Mouse (Mus musculus): Measurements from ENCODE around the gene Plcb4. TPM values are rescaled to one million over a fixed set of nuclear protein-coding genes. Genes with fewer than 3 reads are reported as not detected.

The Plcb4 gene
- polyA plus RNA-seq, 1 experiment from 2014 or later = 12.4 TPM

DNA sequence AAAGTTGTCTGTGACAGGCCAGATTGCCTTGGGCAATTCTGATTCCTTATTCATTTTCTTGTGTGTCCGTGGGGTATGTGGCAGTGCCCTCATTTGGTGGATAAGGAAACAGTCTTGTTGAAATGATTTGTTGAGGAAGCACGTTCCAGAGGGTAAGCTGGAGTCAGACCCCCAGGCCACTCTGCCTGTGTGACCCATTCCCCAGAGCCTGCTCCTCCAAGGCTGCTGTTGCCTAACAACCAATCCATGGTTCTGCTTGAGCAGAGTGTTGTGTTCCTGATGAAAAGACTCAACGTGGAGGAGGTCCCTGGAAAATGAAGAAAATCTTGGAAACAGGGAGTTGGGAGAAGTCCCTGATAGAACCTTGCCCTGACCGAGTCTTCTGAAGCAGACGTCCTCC lies 18.8 kb downstream of the Plcb4 start:
- Histone ChIP-seq H3K36me3 (ENCODE audit: control insufficient read depth, insufficient read depth, low read length) (no peaks in the 10 kb centered on the region), H3K9ac (ENCODE audit: low read length) (no peak overlapping the region), H3K27me3 (ENCODE audit: control insufficient read depth, insufficient read depth, low read length) (no peaks in the 10 kb centered on the region), H3K4me3 (ENCODE audit: low read depth, low read length) (no peak overlapping the region), H3K27ac (replicated peaks; ENCODE audit: low read depth, low read length) (no peak overlapping the region), H3K4me1 (ENCODE audit: control insufficient read depth, insufficient read depth, low read length) (no peaks in the 10 kb centered on the region), H3K9me3 (ENCODE audit: control insufficient read depth, low read length) (no peaks in the 10 kb centered on the region), H3K4me2 (ENCODE audit: low read depth, severe bottlenecking) (no peak overlapping the region)
- WGBS = 54% methylated on average over 5 of the region's 5 CpGs
- no peak for ATAC-seq (ENCODE audit: insufficient number of reproducible peaks, low FRiP score, low TSS enrichment, low read depth)
- no peak for DNase-seq (ENCODE audit: low spot score)

DNA sequence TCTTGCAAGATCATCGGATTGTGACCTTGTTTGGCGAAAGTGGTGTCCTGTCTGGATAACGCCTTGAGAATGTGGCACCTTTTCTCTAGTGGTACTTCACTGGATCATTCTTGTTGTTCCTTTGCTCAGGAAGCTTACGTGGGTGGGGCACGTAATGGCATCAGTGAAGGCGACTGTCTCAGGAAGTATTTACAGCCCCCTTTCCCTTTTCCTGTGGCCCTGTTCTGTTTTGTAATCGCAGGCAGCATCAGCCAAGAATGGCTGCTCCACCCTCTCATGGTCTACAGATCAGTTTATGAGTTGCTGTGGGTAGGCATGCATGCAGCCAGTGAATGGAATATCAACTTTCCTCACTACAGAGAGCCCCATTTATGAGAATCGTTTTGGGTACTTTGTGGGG lies 21.2 kb downstream of the Plcb4 start:
- no peaks in the 10 kb centered on the region for H3K9me3 ChIP-seq (ENCODE audit: control insufficient read depth, low read length)

DNA sequence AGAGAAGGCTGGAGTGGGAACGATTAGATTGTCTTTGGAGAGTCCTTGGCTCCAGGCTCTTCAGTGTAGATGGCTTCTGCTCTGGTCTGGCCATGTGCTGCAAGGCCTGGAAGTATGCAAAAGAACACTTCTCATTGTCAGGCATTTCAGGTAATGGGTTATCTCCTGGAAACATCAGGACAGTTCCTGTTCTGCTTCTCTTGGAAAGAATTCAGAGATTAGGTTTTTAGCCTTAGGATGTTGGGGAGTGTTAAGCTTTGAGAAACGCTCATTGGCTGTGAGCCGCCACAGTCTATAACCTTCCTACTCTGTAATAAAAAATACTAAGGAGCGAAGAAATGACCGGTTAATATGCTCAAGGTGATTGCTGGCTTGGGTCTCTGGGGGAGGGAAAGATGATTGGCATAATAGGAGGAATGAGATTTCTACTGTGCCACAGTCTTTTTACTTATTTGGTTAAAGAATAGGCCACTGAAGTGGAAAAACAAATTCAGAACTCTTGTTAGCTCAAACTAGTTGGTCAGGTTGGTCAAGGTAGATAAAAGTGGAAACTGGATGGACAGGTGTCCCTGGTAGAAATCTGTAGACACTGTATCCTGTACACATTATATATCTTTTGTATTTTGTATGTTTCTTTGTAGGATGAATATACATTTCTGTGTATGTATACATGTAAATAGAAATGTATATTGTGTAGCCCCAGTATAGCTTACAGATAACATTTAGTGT lies 21.8 kb downstream of the Plcb4 start:
- ATAC-seq (ENCODE audit: insufficient number of reproducible peaks, low FRiP score, low TSS enrichment, low read depth) = no peak

More for the DNA sequence above, 21.2 kb downstream of the Plcb4 start:
- Histone ChIP-seq H3K4me3 (ENCODE audit: low read depth, low read length) (no peak overlapping the region), H3K27ac (replicated peaks; ENCODE audit: low read depth, low read length) (no peak overlapping the region), H3K27me3 (ENCODE audit: control insufficient read depth, insufficient read depth, low read length) (no peaks in the 10 kb centered on the region), H3K9ac (ENCODE audit: low read length) (no peak overlapping the region), H3K4me1 (ENCODE audit: control insufficient read depth, insufficient read depth, low read length) (no peaks in the 10 kb centered on the region), H3K4me2 (ENCODE audit: low read depth, severe bottlenecking) (no peak overlapping the region), H3K36me3 (ENCODE audit: control insufficient read depth, insufficient read depth, low read length) (no peaks in the 10 kb centered on the region)
- no peak for DNase-seq (ENCODE audit: low spot score)
- ATAC-seq (ENCODE audit: insufficient number of reproducible peaks, low FRiP score, low TSS enrichment, low read depth) = no peak
- WGBS = 82% methylated on average over 8 of the region's 8 CpGs

DNA sequence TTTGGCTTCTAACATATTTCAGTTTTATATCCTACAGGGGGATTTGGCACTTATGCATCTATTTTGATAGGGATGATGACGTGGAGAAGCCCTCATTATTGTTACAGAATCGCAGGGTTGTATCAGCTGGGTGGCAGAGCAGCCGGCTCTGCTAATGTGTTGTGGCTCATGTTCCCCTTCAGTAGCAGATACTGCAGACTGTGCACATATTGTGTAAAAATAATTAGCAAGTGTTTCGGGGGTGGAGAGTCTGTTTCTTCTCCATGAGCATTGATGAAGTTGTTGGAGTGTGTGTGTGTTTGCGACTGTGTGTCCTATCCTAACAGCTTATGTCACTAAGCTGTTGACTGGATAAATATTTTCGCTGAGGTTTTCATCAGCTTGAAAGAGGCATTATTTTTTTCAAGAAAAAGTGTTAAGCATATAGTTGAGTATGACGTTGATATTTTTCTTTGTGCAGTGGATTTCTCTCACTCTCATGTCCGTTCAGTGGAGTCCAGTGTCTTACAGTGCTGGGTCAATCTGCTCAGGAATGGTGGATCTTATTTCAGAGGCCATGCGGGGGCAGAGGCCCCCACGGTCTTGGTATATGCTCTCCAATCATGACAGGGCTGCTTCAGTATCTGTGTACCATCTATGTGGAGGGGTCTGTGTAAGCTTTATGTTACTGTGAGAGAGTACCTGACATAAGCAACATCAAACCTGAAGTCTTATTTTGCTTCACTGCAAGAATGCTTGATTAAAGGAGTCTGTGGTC lies 25.1 kb downstream of the Plcb4 start:
- no peaks in the 10 kb centered on the region for H3K9me3 ChIP-seq (ENCODE audit: control insufficient read depth, low read length)
- H3K4me3 ChIP-seq (ENCODE audit: low read depth, low read length) = no peak overlapping the region
- no peak overlapping the region for H3K9ac ChIP-seq (ENCODE audit: low read length)
- H3K27me3 ChIP-seq (ENCODE audit: control insufficient read depth, insufficient read depth, low read length) = no peaks in the 10 kb centered on the region
- no peak overlapping the region for H3K27ac ChIP-seq (replicated peaks; ENCODE audit: low read depth, low read length)
- H3K36me3 ChIP-seq (ENCODE audit: control insufficient read depth, insufficient read depth, low read length) = no peaks in the 10 kb centered on the region
- ATAC-seq (ENCODE audit: insufficient number of reproducible peaks, low FRiP score, low TSS enrichment, low read depth) (no peak), DNase-seq (ENCODE audit: low spot score) (no peak)
- WGBS = 87% methylated on average over 10 of the region's 10 CpGs
- H3K4me1 ChIP-seq (ENCODE audit: control insufficient read depth, insufficient read depth, low read length) = no peaks in the 10 kb centered on the region
- no peak overlapping the region for H3K4me2 ChIP-seq (ENCODE audit: low read depth, severe bottlenecking)

More for the DNA sequence above, 21.8 kb downstream of the Plcb4 start:
- Histone ChIP-seq H3K27ac (replicated peaks; ENCODE audit: low read depth, low read length) (no peak overlapping the region), H3K9me3 (ENCODE audit: control insufficient read depth, low read length) (no peaks in the 10 kb centered on the region), H3K4me1 (ENCODE audit: control insufficient read depth, insufficient read depth, low read length) (no peaks in the 10 kb centered on the region), H3K4me3 (ENCODE audit: low read depth, low read length) (no peak overlapping the region), H3K36me3 (ENCODE audit: control insufficient read depth, insufficient read depth, low read length) (no peaks in the 10 kb centered on the region), H3K4me2 (ENCODE audit: low read depth, severe bottlenecking) (no peak overlapping the region), H3K27me3 (ENCODE audit: control insufficient read depth, insufficient read depth, low read length) (no peaks in the 10 kb centered on the region), H3K9ac (ENCODE audit: low read length) (no peak overlapping the region)
- no peak for DNase-seq (ENCODE audit: low spot score)
- WGBS = 90% methylated on average over 5 of the region's 5 CpGs

DNA sequence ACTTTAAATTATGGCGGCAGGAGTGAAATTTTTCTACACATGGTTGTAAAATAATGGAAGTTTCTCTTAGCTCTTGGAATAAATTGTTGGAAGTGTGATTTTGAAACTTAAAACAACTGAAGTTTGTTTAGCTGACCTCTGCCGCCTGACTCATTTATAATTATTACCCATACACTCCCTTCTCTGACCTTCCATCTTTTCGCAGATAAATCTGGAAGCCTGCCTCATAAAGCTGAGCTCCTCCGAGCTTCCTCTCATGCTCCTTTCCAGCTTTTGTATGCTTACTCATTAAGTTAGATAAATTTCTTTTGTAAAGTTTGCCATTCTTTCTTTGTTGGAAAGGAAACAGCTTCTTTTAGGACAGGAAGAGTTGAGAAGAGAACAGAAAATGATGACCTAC lies 27.9 kb downstream of the Plcb4 start:
- H3K27ac ChIP-seq (replicated peaks; ENCODE audit: low read depth, low read length) = no peak overlapping the region
- no peaks in the 10 kb centered on the region for H3K9me3 ChIP-seq (ENCODE audit: control insufficient read depth, low read length)
- no peak overlapping the region for H3K9ac ChIP-seq (ENCODE audit: low read length)
- DNase-seq (ENCODE audit: low spot score) (no peak), ATAC-seq (ENCODE audit: insufficient number of reproducible peaks, low FRiP score, low TSS enrichment, low read depth) (no peak)
- no peaks in the 10 kb centered on the region for H3K27me3 ChIP-seq (ENCODE audit: control insufficient read depth, insufficient read depth, low read length)
- H3K4me3 ChIP-seq (ENCODE audit: low read depth, low read length) = no peak overlapping the region
- 85% methylated on average over 4 of the region's 4 CpGs for WGBS
- no peaks in the 10 kb centered on the region for H3K36me3 ChIP-seq (ENCODE audit: control insufficient read depth, insufficient read depth, low read length)
- H3K4me1 ChIP-seq (ENCODE audit: control insufficient read depth, insufficient read depth, low read length) = no peaks in the 10 kb centered on the region
- H3K4me2 ChIP-seq (ENCODE audit: low read depth, severe bottlenecking) = no peak overlapping the region

DNA sequence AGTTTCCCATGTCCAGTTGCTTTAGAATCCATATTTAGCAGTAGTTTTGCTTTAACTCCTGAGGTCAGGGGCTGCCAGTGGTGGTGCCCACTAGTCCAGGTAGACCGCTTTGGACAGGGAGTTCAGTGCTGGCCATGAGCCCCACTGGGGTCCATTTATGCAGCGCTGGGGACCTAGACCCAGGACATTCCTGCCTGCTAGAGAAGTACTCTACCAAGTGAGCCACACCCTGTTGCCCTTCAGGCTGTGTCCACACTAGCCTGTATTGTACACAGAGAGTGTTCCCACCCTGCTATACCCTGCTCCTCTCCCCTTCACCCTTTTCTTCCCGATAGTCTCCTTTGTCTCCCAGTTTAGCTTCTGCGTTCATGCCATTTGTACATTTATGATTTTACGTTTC lies 28.8 kb downstream of the Plcb4 start:
- Histone ChIP-seq H3K4me2 (ENCODE audit: low read depth, severe bottlenecking) (no peak overlapping the region), H3K9me3 (ENCODE audit: control insufficient read depth, low read length) (no peaks in the 10 kb centered on the region), H3K4me3 (ENCODE audit: low read depth, low read length) (no peak overlapping the region), H3K27ac (replicated peaks; ENCODE audit: low read depth, low read length) (no peak overlapping the region), H3K36me3 (ENCODE audit: control insufficient read depth, insufficient read depth, low read length) (no peaks in the 10 kb centered on the region), H3K27me3 (ENCODE audit: control insufficient read depth, insufficient read depth, low read length) (no peaks in the 10 kb centered on the region), H3K4me1 (ENCODE audit: control insufficient read depth, insufficient read depth, low read length) (peaks cover 3% of the 10 kb centered on the region), H3K9ac (ENCODE audit: low read length) (no peak overlapping the region)
- DNase-seq (ENCODE audit: low spot score) (no peak), ATAC-seq (ENCODE audit: insufficient number of reproducible peaks, low FRiP score, low TSS enrichment, low read depth) (no peak)
- 85% methylated on average over 5 of the region's 5 CpGs for WGBS

DNA sequence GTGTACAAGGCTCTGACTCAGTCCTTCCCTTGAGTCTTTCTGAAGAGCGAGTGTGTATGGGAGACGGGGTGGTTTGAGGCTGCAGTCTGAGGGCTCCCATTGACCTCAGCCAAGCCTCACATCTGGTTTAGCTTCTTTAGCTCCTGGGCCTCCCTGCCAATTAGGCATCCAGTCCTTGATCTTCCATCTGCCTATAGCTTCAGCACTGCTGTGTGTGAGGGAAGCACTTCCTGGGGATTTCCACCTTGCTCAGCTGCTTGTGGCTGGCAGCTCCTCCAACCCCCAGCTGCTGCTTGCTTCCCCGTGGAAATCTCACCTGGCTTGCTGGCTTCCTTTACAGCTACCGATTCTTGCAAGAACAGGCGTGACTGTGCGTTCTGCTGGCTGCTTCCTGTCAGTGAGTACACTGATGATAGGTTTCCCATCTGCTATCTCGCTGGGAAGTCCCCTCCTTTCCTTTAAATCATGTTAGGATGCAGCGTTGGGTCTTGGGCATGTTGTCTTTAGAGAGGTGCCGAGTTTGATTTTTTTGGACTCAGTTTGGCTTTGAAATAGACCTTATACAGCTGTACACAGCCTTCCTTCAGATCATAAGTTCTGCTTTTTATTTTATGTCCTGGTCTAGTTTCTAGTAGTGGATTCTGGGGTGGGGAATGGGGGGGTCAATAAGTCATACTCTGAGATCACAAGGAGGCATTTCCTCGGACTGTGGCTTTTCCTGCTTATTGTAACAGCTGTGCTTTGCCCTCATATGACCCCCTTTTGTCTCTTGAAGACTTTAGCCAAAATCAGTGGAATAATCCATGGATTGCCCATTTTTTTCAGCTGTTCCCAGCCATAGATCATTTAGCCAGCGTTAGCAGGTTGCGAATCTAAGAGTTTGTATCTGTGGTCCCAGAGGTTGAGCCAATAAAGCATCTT lies 34.0 kb downstream of the Plcb4 start:
- ATAC-seq (ENCODE audit: insufficient number of reproducible peaks, low FRiP score, low TSS enrichment, low read depth) = peak; percentile 71; the same call in 1 of the 2 replicates
- WGBS = 32% methylated on average over 12 of the region's 12 CpGs

More for the DNA sequence above, 34.0 kb downstream of the Plcb4 start:
- Histone ChIP-seq H3K4me2 (ENCODE audit: low read depth, severe bottlenecking) (no peak overlapping the region), H3K36me3 (ENCODE audit: control insufficient read depth, insufficient read depth, low read length) (no peaks in the 10 kb centered on the region), H3K27me3 (ENCODE audit: control insufficient read depth, insufficient read depth, low read length) (no peaks in the 10 kb centered on the region), H3K9ac (ENCODE audit: low read length) (no peak overlapping the region), H3K9me3 (ENCODE audit: control insufficient read depth, low read length) (no peaks in the 10 kb centered on the region), H3K4me1 (ENCODE audit: control insufficient read depth, insufficient read depth, low read length) (peaks cover 8% of the 10 kb centered on the region), H3K4me3 (ENCODE audit: low read depth, low read length) (no peak overlapping the region), H3K27ac (replicated peaks; ENCODE audit: low read depth, low read length) (no peak overlapping the region)
- peak; percentile 54 for DNase-seq (ENCODE audit: low spot score)
